Mouse (Mus musculus) testis, postnatal 14 days (tissue): ENCODE data around the gene Fabp1.
A peak's percentile ranks its signal among the peaks of the same experiment; 100 is the strongest.

Source experiments
- DNase-seq: peaks from one replicate; pipeline ENCODE4 v3.0.0; 2021; ENCODE audit warnings: low spot score

The Fabp1 gene

GRCm38 (mm10) chr6:71211917-71212316, 12.3 kb downstream of the Fabp1 start:
- DNase-seq = no peak

- DNase-seq = no peak
Measured at GRCm38 (mm10) chr6:71212471-71212870, 12.8 kb downstream of the Fabp1 start.

- DNase-seq = no peak
Measured at GRCm38 (mm10) chr6:71221501-71221900, 21.9 kb downstream of the Fabp1 start.

GRCm38 (mm10) chr6:71224184-71224943, 24.7 kb downstream of the Fabp1 start:
- DNase-seq = no peak

- DNase-seq = no peak
Measured at GRCm38 (mm10) chr6:71226544-71226943, 26.9 kb downstream of the Fabp1 start.

- DNase-seq = no peak
Measured at GRCm38 (mm10) chr6:71227157-71227770, 27.6 kb downstream of the Fabp1 start.

- DNase-seq = no peak
Measured at GRCm38 (mm10) chr6:71235121-71235520, 35.5 kb downstream of the Fabp1 start.

- no peak for DNase-seq
Measured at GRCm38 (mm10) chr6:71235944-71236343, 36.3 kb downstream of the Fabp1 start.

- no peak for DNase-seq
Measured at GRCm38 (mm10) chr6:71236506-71236905, 36.9 kb downstream of the Fabp1 start.

- DNase-seq = no peak
Measured at GRCm38 (mm10) chr6:71237031-71237431, 37.4 kb downstream of the Fabp1 start.

- DNase-seq = no peak
Measured at GRCm38 (mm10) chr6:71239069-71239750, 39.6 kb downstream of the Fabp1 start.

GRCm38 (mm10) chr6:71240831-71241230, 41.2 kb downstream of the Fabp1 start:
- no peak for DNase-seq

GRCm38 (mm10) chr6:71242811-71243210, 43.2 kb downstream of the Fabp1 start:
- peak; percentile 18 for DNase-seq

- no peak for DNase-seq
Measured at GRCm38 (mm10) chr6:71243258-71243657, 43.6 kb downstream of the Fabp1 start.

- no peak for DNase-seq
Measured at GRCm38 (mm10) chr6:71248420-71248819, 48.8 kb downstream of the Fabp1 start.

GRCm38 (mm10) chr6:71249615-71250014, 50.0 kb downstream of the Fabp1 start:
- no peak for DNase-seq

GRCm38 (mm10) chr6:71250951-71251350, 51.3 kb downstream of the Fabp1 start:
- DNase-seq = no peak

- no peak for DNase-seq
Measured at GRCm38 (mm10) chr6:71254456-71254855, 54.8 kb downstream of the Fabp1 start.
